Mouse (Mus musculus) limb, embryonic 14.5 days (tissue): ENCODE data around the gene Cirbp. TPM values are rescaled to one million over a fixed set of nuclear protein-coding genes. Genes with fewer than 3 reads are reported as not detected.

ENCODE experiments used
- ATAC-seq: fragments of 200-750 bp; cut with Nextera tagmentation; 2 replicates; pipeline ENCODE4 v1.8.0; 2017; ENCODE audit warnings: low read depth, moderate number of reproducible peaks, moderate TSS enrichment; ENCODE audit not compliant: low FRiP score
- DNase-seq: peaks from one replicate; pipeline ENCODE4 v3.0.0-alpha.2; 2015; ENCODE audit warnings: low spot score
- H3K27ac ChIP-seq: fragments of 300-500 bp; sonication (generic); replicated peaks from 2 replicates; pipeline ENCODE4 v1.5.1; 2014; ENCODE audit warnings: low read depth, mild to moderate bottlenecking, low read length, moderate library complexity, mixed read lengths
- H3K27me3 ChIP-seq: fragments of 300-500 bp; sonication (generic); 2 replicates; pipeline ENCODE4 v1.6.1; 2014; ENCODE audit warnings: low read length, mixed read lengths; ENCODE audit not compliant: control insufficient read depth, insufficient read depth
- H3K36me3 ChIP-seq: fragments of 300-500 bp; sonication (generic); 2 replicates; pipeline ENCODE4 v1.6.1; 2014; ENCODE audit warnings: mild to moderate bottlenecking, low read length, moderate library complexity, mixed read lengths; ENCODE audit not compliant: control insufficient read depth, insufficient read depth
- H3K4me1 ChIP-seq: fragments of 300-500 bp; sonication (generic); 2 replicates; pipeline ENCODE4 v1.6.1; 2014; ENCODE audit warnings: antibody characterized with exemption, low read length, mixed read lengths; ENCODE audit not compliant: control insufficient read depth, insufficient read depth
- H3K4me2 ChIP-seq: fragments of 300-500 bp; sonication (generic); replicated peaks from 2 replicates; pipeline ENCODE4 v1.6.1; 2014; ENCODE audit warnings: low read depth, mild to moderate bottlenecking, low read length, moderate library complexity; ENCODE audit not compliant: severe bottlenecking
- H3K4me3 ChIP-seq: fragments of 300-500 bp; sonication (generic); replicated peaks from 2 replicates; pipeline ENCODE4 v1.5.1; 2014; ENCODE audit warnings: low read length
- H3K9ac ChIP-seq: fragments of 300-500 bp; sonication (generic); 2 replicates; pipeline ENCODE4 v1.6.1; 2014; ENCODE audit warnings: mild to moderate bottlenecking, low read depth, low read length, moderate library complexity; ENCODE audit not compliant: severe bottlenecking
- H3K9me3 ChIP-seq: fragments of 300-500 bp; sonication (generic); 2 replicates; pipeline ENCODE4 v1.6.1; 2016; ENCODE audit warnings: low read length; ENCODE audit not compliant: control insufficient read depth
- POLR2A ChIP-seq: fragments of 200-500 bp; IDR thresholded peaks from 2 replicates; pipeline ENCODE4 v1.8.0; 2012; ENCODE audit warnings: inconsistent platforms, mild to moderate bottlenecking, moderate library complexity, borderline replicate concordance; ENCODE audit not compliant: insufficient read depth, insufficient read length; ENCODE audit errors: extremely low read depth
- WGBS: fragments of 180-500 bp; shearing (Covaris S2); extraction: QIAGEN DNeasy Blood & Tissue Kit; methylation state at CpG from one replicate; pipeline ENCODE4 v1.1.7; 2014; 5-methylcytosine and 5-hydroxymethylcytosine counted together
- polyA plus RNA-seq, 2 experiments: library from polyadenylated mRNA; depleted of rRNA in 1 of 2; stranded (reverse) in 1 of 2; unstranded in 1 of 2; fragments of >200 nt; fragmentation: Nextera tagmentation in 1 of 2; extraction: Ambion mirVana in 1 of 2; gene quantifications; 2 replicates each; pipeline versions ENCODE4 v1.2.1 to v1.2.3; 2012 to 2014

Gene Cirbp
- polyA plus RNA-seq, 2 experiments: 101 to 289 TPM

DNA sequence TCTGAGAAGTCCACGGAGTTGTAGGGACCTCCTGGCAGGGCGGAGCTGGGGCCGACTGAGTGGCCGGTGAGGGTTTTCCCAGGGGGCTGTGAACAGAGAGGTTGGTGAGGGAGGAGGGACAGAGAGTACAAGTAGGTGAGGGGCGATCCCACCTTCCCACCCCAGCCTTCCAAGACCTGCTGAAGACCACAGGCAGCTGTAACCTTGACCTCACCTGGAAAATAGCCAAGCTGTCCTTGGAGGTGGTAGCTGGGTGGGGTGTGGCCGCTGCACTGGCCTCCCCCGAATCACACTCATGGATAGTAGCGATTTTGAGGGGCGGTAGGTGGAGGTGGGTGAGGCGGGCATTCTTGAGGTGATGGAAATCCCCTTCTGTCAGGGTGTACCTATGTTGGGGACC, 30.6 kb upstream of the Cirbp start:
- DNase-seq: no peak
- H3K4me3 ChIP-seq: no peak overlapping the region
- no peak overlapping the region for H3K27ac ChIP-seq
- 81% methylated on average over 10 of the region's 10 CpGs for WGBS
- H3K36me3 ChIP-seq: peaks cover 58% of the 10 kb centered on the region
- peaks cover 16% of the 10 kb centered on the region for H3K27me3 ChIP-seq
- no peaks in the 10 kb centered on the region for H3K9me3 ChIP-seq
- TF ChIP-seq POLR2A: no peak
- peaks cover 31% of the 10 kb centered on the region for H3K4me1 ChIP-seq
- ATAC-seq: no peak
- no peak overlapping the region for H3K9ac ChIP-seq
- H3K4me2 ChIP-seq: no peak overlapping the region

DNA sequence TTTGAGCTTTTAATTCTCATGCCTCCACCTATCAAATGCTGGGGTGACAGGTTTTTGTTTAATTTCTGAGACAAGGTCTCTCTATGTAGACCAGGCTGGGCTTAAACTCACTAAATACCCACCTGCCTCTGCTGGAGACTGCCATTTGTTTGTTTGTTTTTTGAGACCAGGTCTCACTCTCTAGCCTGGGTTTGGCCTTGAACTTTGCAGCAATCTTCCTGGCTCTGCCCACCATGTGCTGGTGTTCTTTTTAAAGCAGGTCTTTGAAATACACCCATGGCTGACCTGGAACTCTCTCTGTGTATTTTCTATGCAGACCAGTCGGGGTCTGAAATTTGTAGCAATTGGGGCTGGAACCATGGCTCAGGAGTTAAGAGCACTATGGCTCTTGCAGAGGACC, 30.1 kb upstream of the Cirbp start:
- Histone ChIP-seq H3K4me1 (peaks cover 31% of the 10 kb centered on the region), H3K36me3 (peaks cover 53% of the 10 kb centered on the region)

DNA sequence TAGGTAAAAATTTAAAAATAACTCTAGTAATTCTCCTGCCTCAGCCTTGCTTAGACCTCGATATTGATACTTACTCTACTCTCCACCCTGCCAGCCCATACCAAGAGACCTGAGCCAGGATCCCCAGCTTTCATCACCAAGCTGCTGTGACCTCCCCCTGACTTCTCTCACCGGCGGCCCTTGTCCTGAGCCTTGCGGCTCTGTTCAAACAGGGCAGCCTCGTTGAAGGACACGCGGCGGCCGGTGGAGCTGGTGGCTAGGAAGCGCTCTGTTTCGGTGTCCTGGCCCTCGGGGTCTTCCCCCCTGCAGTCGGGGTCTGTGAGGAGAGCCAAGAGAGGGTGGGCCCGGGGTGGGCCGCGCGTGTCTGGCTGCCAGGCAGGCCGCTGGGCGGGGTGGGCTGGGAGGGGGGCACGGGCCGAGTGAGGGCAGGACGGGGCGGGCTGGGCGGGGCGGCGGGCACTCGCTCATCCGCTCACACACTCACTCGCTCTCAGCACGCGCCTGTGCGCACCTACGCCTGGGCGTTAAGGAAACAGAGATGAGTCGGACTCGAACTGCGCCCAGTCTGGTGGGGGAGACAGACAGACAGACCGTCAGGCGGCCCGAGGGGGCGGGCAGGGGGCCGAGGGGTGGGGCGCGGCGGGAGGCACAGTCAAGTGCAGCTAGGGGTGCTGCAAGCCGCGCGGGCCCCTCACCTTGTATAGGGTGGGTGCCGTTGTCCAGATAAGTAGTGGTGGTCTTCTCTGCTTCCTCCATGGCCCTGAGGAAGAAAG, 29.4 kb upstream of the Cirbp start:
- 22% methylated on average over 34 of the region's 49 CpGs for WGBS
- no peaks in the 10 kb centered on the region for H3K9me3 ChIP-seq
- H3K27ac ChIP-seq: no peak overlapping the region
- H3K4me2 ChIP-seq: peak overlapping the region; percentile 97
- peak overlapping the region; percentile 71 for H3K4me3 ChIP-seq
- peaks cover 30% of the 10 kb centered on the region for H3K4me1 ChIP-seq
- no peak for ATAC-seq
- peaks cover 46% of the 10 kb centered on the region for H3K36me3 ChIP-seq
- TF ChIP-seq POLR2A: no peak
- H3K9ac ChIP-seq: no peak overlapping the region
- DNase-seq: no peak
- H3K27me3 ChIP-seq: peaks cover 16% of the 10 kb centered on the region

More for the DNA sequence above, 30.1 kb upstream of the Cirbp start:
- H3K27me3 ChIP-seq: peaks cover 16% of the 10 kb centered on the region
- DNase-seq (no peak), ATAC-seq (no peak)
- H3K27ac ChIP-seq: no peak overlapping the region
- no peaks in the 10 kb centered on the region for H3K9me3 ChIP-seq
- H3K4me3 ChIP-seq: no peak overlapping the region
- no peak overlapping the region for H3K4me2 ChIP-seq
- 96% methylated on average over 1 of the region's 1 CpGs for WGBS
- H3K9ac ChIP-seq: no peak overlapping the region
- TF ChIP-seq POLR2A: no peak

DNA sequence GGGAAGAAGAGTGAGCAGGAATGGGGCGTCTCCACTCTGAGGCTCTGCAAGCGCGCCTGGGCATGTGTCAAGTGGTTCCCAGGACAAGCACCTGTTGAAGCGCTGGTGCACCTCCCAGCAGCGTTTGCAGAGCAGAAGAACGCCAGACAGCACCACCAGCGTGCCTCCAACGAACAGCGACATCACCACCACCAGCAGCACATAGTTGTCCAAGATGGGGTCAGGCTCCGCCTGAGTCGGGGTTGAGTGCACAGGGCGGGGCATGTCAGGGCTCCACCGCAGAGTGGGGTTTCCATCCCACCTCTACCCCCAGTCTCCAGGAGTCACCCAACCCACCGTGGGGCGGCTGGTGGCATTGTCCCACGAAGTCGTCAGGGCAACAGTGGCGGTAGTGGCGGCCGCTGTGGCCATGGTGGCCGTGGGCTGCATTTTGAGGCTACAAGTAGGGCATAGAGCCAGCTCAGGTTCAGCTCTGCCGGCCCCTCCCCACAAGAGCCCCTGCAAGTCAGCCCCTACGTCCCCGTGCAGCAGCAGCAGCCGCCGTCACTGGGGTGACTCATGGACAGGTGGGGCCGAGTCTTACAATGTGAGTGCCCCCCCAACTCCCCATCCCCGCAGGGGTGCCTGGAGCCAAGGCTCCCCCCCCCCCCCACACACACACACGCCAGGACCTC, 28.7 kb upstream of the Cirbp start:
- peak overlapping the region; percentile 97 for H3K4me2 ChIP-seq
- H3K27ac ChIP-seq: no peak overlapping the region

DNA sequence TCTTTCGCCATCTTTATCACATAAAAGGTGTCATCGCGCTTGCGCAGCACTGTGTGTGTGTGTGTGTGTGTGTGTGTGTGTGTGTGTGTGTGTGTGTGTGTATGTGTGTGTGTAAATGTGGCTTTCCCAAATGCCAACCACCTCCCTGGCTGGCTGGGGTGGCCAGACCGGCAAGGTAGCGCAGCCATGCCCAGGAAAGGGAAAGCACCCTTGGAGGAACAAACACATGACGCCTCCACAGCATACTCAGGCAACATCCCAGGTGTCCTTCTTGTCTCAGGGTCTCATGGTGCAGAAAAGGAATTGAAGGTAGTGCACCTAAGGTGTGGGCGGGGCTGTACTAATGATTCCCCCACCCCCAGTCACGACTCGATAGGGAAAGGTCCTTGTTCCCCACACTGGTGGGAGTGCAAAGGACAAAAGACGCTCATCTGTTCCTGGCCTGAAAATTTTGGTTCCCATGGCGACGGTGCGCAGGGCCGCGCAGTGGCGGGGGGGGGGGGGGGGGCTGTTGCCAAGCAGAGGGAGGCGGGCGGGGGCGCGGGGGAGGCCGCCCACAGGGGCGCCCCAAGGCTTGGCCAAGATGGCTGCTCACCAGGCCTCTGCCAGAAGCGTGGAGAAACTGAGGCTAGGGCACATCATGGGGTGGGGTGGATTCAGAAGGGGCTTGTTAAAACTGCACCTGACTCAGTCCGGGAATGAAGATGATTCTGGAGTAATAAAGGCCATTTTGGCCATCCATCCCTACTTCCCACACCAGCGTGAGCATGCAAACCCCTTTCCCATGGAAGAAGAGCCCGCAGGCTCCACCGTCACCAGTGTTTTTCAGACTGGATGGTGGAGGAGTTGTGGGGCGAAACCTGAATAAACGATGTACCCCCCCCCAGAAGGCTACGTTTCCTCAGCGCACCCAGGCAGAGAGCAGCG, 27.9 kb upstream of the Cirbp start:
- Histone ChIP-seq H3K27me3 (peaks cover 16% of the 10 kb centered on the region), H3K4me2 (peak overlapping the region; percentile 97), H3K9ac (peak overlapping the region; percentile 41), H3K4me1 (peaks cover 25% of the 10 kb centered on the region), H3K9me3 (no peaks in the 10 kb centered on the region), H3K36me3 (peaks cover 31% of the 10 kb centered on the region), H3K4me3 (peak overlapping the region; percentile 71), H3K27ac (no peak overlapping the region)
- no peak for ATAC-seq
- no peak for DNase-seq
- WGBS: 7% methylated on average over 22 of the region's 33 CpGs
- TF ChIP-seq POLR2A: no peak

More for the DNA sequence above, 28.7 kb upstream of the Cirbp start:
- H3K27me3 ChIP-seq: peaks cover 16% of the 10 kb centered on the region
- TF ChIP-seq POLR2A: no peak
- no peaks in the 10 kb centered on the region for H3K9me3 ChIP-seq
- 7% methylated on average over 26 of the region's 29 CpGs for WGBS
- peak overlapping the region; percentile 71 for H3K4me3 ChIP-seq
- ATAC-seq (no peak), DNase-seq (no peak)
- peaks cover 39% of the 10 kb centered on the region for H3K36me3 ChIP-seq
- H3K4me1 ChIP-seq: peaks cover 22% of the 10 kb centered on the region
- H3K9ac ChIP-seq: peak overlapping the region; percentile 41; the same call in 1 of the 2 replicates
